Mouse (Mus musculus) brain, embryonic 18.5 days (tissue): ENCODE measurements around the gene Slc19a3.
"Not testable (repeated sequence)": the region's sequence is repeated elsewhere in the genome, so short reads cannot be mapped to it uniquely, and the experiment has no call there.

Source experiments
- DNase-seq: peaks from one replicate; pipeline ENCODE4 v3.0.0-alpha.2; 2012; ENCODE audit warnings: low read depth, low spot score

The Slc19a3 gene

GRCm38 (mm10) chr1:83007471-83007870 is 30.8 kb downstream of the Slc19a3 start:
- no peak for DNase-seq

GRCm38 (mm10) chr1:83006218-83007179 is 31.7 kb downstream of the Slc19a3 start:
- DNase-seq = no peak

- DNase-seq = not testable (repeated sequence)
Observed at GRCm38 (mm10) chr1:83000306-83000705, 37.9 kb downstream of the Slc19a3 start, which contains the start of gene Gm47959. Gene Gm47959, plus strand, starts transcription at chr1:83000548.

GRCm38 (mm10) chr1:82993947-82994346 is 44.3 kb downstream of the Slc19a3 start:
- no peak for DNase-seq

GRCm38 (mm10) chr1:82992093-82992492 is 46.2 kb downstream of the Slc19a3 start:
- DNase-seq = no peak

GRCm38 (mm10) chr1:82991596-82991995 is 46.7 kb downstream of the Slc19a3 start:
- no peak for DNase-seq

GRCm38 (mm10) chr1:82991062-82991461 is 47.2 kb downstream of the Slc19a3 start:
- DNase-seq = no peak

GRCm38 (mm10) chr1:82987530-82988198 is 50.6 kb downstream of the Slc19a3 start:
- peak; percentile 51 for DNase-seq

- DNase-seq = no peak
Observed at GRCm38 (mm10) chr1:82986738-82987137, 51.5 kb downstream of the Slc19a3 start.

GRCm38 (mm10) chr1:82977840-82978239 is 60.4 kb downstream of the Slc19a3 start:
- no peak for DNase-seq

GRCm38 (mm10) chr1:82975750-82976149 is 62.5 kb downstream of the Slc19a3 start:
- DNase-seq = no peak

GRCm38 (mm10) chr1:82974342-82974741 is 63.9 kb downstream of the Slc19a3 start:
- no peak for DNase-seq

- no peak for DNase-seq
Observed at GRCm38 (mm10) chr1:82973901-82974300, 64.3 kb downstream of the Slc19a3 start.

GRCm38 (mm10) chr1:82973244-82973643 is 65.0 kb downstream of the Slc19a3 start:
- DNase-seq = no peak

- no peak for DNase-seq
Observed at GRCm38 (mm10) chr1:82972046-82972445, 66.2 kb downstream of the Slc19a3 start.

GRCm38 (mm10) chr1:82966413-82966812 is 71.8 kb downstream of the Slc19a3 start:
- DNase-seq = no peak
